Mouse (Mus musculus) frontal cortex, postnatal 36 days (tissue): Measurements from ENCODE around the gene Coq8a.
A peak's percentile ranks its signal among the peaks of the same experiment; 100 is the strongest.

ENCODE experiments used
- DNase-seq, 2 experiments: peaks; one replicate each; pipeline ENCODE4 v3.0.0; 2022; ENCODE audit warnings: low spot score in 2 of 2

Gene Coq8a

GRCm38 (mm10) chr1:180198959-180199714 lies at the start of gene Coq8a:
TSS of gene Coq8a (minus strand) at chr1:180199602.
- DNase-seq: no peak

GRCm38 (mm10) chr1:180248593-180249146 lies 49.3 kb upstream of the Coq8a start:
- DNase-seq: no peak

- DNase-seq: no peak
Observed at GRCm38 (mm10) chr1:180247901-180248300, 48.5 kb upstream of the Coq8a start.

- no peak for DNase-seq
Observed at GRCm38 (mm10) chr1:180245741-180246507, 46.5 kb upstream of the Coq8a start.

GRCm38 (mm10) chr1:180231729-180232128 lies 32.3 kb upstream of the Coq8a start:
- DNase-seq: no peak

GRCm38 (mm10) chr1:180230580-180230979 lies 31.2 kb upstream of the Coq8a start:
- no peak for DNase-seq

GRCm38 (mm10) chr1:180229906-180230305 lies 30.5 kb upstream of the Coq8a start:
- no peak for DNase-seq

GRCm38 (mm10) chr1:180228854-180229253 lies 29.5 kb upstream of the Coq8a start:
- no peak for DNase-seq

- DNase-seq: no peak
Observed at GRCm38 (mm10) chr1:180226766-180227165, 27.4 kb upstream of the Coq8a start.

- DNase-seq: peak in 1 of 2 experiments; percentile 10
Observed at GRCm38 (mm10) chr1:180226221-180226713, 26.9 kb upstream of the Coq8a start.

- DNase-seq: no peak
Observed at GRCm38 (mm10) chr1:180225500-180226220, 26.3 kb upstream of the Coq8a start.

- DNase-seq: no peak
Observed at GRCm38 (mm10) chr1:180222007-180222406, 22.6 kb upstream of the Coq8a start.

GRCm38 (mm10) chr1:180220791-180221542 lies 21.6 kb upstream of the Coq8a start:
- no peak for DNase-seq

GRCm38 (mm10) chr1:180216541-180217276 lies 17.3 kb upstream of the Coq8a start:
- DNase-seq: no peak

- peak; percentile 44 to 55 for DNase-seq
Observed at GRCm38 (mm10) chr1:180215044-180215443, 15.6 kb upstream of the Coq8a start.

- no peak for DNase-seq
Observed at GRCm38 (mm10) chr1:180212911-180213310, 13.5 kb upstream of the Coq8a start.

GRCm38 (mm10) chr1:180210781-180211271 lies 11.4 kb upstream of the Coq8a start:
- DNase-seq: no peak

GRCm38 (mm10) chr1:180210031-180210432 lies 10.6 kb upstream of the Coq8a start:
- DNase-seq: no peak

- no peak for DNase-seq
Observed at GRCm38 (mm10) chr1:180208370-180208769, 9.0 kb upstream of the Coq8a start.

GRCm38 (mm10) chr1:180200722-180201121 lies 1.3 kb upstream of the Coq8a start:
- DNase-seq: no peak
